Mouse (Mus musculus): ENCODE measurements around the gene Zfp1.

Zfp1 gene

DNA sequence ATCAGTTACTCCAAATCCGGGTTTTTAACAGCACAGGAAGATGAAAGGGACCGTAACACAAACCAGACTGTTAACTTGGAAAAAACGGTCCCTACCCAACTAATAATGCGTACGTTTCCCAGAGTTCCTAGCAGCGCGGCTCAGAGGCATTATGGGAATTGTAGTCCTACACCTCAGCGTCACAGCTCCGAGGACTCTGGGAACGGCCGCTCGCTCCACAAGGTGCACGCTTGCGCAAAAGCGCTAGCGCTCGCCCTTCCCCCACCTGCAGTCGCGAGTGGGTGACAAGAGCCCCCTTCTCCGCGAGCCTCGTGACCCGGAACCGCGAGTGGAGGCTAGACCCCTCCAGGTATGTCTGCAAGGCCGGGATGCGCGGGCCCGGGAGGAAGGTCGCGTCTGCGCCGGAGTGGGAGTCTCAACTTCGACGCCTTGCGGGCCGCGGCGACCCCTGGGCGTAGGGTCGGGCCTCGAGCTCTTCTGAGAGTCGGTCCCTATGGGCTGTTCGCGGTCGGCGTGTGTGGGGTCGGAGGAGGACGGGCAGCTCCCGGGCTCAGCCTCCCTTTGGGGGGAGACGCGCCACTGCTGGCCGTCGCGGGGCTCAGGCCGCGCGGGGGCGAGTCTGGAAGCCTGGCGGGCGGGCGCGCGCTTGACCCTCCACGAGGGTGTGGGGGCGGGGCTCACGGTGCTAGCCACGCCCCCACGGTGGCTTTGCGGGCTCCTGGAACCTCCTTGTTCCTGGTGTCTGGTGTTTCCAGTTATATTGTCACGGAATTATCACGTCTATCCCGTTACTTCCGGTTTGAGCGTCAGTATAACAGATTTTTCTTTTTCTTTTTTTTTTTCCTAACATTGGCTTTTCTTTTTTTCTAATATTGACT is at the start of gene Zfp1:
Gene Zfp1, plus strand, starts transcription at position 138 of the 878 bp plus-strand sequence.
- in situ Hi-C loops (cut with MboI, MseI): no loop called here

DNA sequence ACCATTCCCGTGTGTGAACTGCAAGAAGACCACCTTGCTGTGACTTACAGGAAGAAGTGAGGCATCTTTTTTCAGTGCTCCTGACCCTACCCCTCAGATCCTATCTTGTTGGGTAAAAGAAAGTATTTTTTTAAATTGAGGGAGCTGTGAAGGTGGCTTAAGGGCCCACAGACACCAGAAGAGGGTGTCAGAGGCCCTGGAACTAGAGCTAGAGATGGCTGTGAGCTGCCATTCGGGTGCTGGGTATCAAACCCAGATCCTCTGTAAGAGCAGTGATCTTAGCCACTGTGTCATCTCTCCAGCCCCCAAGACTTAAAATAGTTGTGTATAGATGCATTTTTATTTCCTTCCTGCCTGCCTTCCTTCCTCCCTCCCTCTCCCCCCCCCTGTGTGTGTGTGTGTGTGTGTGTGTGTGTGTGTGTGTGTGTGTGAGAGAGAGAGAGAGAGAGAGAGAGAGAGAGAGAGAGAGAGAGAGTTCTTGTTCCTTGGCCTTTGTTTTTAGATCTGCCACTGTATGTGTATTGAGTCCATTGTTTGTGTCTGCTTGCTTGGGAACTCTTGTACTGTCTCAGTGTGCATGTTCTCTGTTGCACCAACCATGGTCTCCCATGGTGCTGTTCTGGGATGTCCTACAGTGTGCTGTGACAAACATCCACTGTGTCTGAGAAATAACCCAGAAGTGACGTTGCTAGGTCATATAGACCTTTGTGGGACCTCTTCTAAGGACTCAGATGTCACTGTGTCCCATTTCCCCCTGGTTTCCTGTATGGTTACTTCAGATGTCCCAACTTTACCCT is 49.0 kb upstream of the Zfp1 start:
- in situ Hi-C loops (cut with MboI, MseI): loop anchor here (5.0 kb wide), 1 partner anchor 67 kb away; no protein-coding TSS in a partner anchor

DNA sequence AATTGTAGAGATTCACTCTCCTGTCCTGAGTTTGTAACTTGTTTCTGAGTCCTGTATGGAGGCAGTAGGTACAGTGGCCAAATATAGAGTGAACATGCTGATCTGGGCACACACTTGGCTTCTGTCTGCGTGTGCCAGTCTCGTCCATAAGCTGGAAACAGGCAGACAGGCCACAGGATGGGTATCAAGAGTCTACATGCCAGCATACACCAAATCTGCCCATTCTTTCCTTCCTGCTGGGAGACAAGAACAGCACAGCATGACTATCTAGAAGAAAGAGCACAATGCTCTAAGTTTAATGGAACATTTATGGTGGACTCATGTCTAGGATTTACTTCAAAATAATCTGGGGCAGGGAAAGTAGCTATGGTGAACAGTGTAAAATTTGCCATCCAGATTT is 48.2 kb upstream of the Zfp1 start:
- in situ Hi-C loops (cut with MboI, MseI): loop anchor here (5.0 kb wide), 1 partner anchor 68 kb away; no protein-coding TSS in a partner anchor

DNA sequence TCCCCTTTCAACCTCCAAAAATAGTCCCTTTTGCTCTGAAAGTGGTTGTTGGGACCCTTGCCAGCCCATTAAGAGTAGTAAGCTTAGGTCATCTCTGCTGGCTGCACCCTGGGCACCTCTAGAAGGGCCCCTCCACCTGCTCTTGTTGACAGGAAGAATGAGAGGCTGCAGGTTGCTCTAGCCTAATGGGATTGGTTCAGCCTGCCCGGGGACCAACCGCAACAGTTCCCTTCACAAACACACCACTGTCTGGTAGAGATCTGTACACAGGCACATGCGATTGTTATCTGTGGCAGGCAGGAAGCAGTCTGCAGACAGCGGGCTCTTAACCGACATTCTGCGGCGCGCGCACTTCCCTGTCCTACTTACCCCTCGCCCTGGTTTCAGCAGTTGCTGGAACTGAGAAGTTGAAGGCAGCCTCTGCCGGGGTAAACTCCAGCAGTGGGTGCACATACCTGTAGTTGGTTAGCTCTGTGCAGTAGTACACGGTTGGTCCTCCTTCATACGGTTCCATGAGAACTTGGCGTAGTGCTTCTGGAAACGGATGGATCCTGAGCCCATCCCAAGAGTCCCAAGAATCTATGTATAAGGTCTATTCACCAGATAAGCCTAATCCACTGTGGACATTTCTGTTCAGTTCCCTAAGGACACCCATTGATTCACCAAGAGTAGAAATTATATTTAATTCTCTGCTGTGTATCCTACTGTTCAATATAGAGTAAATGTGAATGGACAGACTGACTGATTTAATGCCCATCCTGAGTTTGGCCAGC is 47.3 kb upstream of the Zfp1 start:
- in situ Hi-C loops (cut with MboI, MseI): no loop called here

DNA sequence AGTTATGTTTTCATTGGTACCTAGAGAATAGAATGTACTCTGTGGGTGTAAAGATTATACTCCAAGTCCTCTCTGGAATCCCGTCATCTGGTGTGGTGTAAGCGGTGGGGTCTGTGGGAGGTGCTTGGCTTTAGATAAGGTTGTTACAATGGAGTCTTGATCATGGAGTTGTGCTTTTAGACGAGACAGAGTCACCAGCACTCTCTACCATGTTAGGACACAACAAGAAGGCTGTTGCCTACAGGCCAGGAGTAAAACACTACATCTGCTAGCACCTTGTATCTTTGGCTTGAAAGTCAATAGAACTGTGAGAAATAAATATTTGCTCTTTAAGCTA is 46.7 kb upstream of the Zfp1 start:
- in situ Hi-C loops (cut with MboI, MseI): no loop called here

DNA sequence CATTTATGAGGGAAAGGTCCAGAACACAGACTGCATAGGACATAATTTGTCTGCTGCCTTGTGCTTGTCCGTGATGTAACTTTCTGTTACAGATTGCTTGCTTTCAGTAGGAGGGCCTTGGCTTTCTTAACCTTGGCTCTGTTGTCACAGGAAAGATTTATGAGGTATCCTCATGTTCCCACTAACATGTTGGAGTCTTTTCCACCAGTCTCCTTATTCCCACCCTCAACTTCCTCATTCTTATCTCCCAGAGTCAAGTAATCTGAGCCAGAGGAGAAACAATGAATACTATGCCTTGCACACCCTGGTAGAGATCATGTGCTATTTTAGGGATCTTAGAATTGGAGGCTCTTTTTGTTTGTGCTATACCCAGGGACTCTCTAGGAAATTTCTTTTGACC is 45.9 kb upstream of the Zfp1 start:
- in situ Hi-C loops (cut with MboI, MseI): no loop called here

DNA sequence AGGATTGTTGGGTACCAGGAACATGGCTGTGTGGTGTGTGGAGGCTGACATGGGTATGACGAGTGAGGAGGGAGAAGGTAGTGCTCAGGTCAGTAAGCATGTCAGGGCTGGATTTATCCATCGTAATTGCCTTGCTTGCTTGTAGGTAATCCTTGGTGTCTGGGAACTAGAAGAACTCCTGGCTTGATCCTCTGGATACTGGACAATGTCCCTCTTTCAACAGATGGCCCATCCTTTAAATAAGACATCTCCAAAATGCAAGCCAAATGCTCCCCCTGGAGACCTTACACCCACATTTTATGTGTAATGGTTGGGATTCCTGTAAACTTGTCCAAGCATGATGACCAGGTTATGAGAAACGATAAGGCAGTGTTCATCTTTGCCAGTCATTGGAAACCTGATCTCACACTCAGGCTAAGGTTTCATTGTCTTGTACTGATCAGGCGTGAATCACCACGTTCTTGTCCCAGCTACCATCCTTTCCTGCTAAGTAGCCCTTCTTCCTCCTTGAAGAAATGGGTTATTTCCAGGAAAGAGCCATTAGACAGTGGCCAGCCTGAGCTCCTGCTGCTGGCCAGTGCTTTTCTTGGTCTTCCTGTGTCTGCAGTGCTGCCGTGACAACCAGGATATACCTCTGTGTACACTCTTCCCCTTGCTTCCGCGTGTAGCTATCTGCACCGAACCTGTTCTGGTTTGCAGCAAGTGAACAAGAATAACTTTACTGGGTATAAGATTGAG is 43.3 kb upstream of the Zfp1 start:
- in situ Hi-C loops (cut with MboI, MseI): no loop called here

DNA sequence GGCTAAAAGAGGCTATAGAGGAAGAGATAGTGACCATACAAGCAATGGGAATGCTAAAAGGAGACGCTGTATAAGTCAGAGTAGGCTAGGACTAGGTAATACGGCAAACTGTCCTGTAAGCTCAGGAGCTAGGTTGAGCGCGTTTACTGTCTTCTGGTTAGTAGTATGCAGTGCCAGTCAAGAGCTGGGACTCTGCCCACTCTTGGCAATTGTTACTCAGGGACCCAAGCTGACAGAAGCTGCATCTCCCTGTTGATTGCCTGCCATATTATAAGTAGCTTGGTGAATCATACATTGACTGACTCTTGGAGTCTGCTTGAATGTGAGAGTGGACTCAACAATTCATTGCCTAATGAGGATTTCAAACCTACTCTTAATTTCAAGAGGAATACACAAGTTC is 41.2 kb upstream of the Zfp1 start:
- in situ Hi-C loops (cut with MboI, MseI): no loop called here

DNA sequence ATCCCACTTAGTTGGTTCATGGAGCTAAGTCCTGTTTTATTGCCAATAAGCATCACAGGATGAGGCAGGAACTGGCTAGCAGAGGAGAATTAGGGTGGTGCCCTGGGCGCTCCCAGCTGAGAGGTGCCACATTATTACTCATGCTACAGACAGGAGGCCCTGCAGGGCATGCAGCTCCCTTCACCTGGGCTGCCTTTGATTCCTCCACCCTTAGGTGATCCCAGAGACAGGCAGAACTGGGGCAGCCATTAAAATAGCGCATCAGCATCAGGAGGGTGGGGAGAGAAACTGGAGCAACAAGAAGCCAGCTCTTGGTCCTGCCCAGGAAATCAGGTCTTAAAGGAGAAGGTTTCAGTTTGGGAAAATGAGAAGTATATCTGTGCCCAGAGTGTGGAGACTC is 38.2 kb upstream of the Zfp1 start:
- in situ Hi-C loops (cut with MboI, MseI): no loop called here

DNA sequence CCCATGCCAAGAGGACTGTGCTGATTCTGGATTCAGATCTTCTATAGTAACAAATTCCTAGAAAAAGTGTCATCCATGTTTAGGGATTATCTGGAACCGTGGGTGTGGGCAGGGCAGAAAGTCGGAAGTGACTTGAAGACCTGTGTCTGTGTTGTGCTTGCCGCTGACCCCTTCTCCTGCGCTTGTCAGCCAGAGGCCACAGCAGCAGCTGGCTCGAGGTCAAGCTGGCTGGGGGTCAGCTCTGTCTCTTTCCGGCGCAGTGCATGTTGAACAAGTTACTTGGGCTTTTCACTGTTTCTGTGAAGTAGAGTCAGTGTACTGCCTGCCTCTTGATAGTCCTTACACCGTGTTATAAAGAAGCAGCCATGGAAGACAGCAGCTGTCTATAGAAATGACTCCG is 36.2 kb upstream of the Zfp1 start:
- in situ Hi-C loops (cut with MboI, MseI): no loop called here

DNA sequence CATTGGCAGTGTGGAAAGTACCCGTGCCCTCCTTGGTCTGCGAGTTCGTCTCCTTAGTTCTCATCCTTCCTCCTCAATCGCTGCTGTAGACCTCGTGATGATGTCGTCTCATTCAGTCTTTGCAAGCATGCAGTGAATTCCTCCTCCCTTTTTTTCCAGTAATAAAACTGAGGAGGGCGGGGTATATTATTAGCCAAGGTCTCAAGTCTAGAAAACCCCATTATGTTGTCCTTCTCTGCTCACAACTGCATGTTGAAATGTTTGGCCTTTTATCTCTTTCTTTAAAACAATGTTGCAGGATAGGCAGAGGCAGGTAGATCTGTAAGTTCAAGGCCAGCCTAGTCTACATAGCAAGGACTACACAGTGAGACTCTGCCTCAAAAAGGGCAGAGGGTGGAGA is 35.8 kb upstream of the Zfp1 start:
- in situ Hi-C loops (cut with MboI, MseI): no loop called here

DNA sequence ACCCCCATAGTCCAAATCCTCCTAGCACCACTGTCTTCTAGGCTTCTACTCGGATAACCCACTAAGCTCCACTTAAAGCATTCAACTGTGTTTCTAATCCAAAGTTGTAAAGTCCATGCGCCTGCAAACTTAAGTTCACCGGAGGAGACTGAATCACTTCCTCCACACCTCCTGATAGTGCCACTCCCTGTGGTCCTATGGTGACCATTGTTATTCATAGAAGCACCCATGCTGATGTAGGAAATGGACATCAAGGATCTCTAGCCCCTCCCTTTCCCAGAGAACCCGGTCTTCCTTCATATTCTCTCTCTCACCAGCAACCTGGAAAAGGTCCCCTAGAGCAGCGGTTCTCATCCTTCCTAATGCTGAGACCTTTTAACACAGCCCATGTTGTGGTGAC is 30.0 kb upstream of the Zfp1 start:
- in situ Hi-C loops (cut with MboI, MseI): no loop called here

DNA sequence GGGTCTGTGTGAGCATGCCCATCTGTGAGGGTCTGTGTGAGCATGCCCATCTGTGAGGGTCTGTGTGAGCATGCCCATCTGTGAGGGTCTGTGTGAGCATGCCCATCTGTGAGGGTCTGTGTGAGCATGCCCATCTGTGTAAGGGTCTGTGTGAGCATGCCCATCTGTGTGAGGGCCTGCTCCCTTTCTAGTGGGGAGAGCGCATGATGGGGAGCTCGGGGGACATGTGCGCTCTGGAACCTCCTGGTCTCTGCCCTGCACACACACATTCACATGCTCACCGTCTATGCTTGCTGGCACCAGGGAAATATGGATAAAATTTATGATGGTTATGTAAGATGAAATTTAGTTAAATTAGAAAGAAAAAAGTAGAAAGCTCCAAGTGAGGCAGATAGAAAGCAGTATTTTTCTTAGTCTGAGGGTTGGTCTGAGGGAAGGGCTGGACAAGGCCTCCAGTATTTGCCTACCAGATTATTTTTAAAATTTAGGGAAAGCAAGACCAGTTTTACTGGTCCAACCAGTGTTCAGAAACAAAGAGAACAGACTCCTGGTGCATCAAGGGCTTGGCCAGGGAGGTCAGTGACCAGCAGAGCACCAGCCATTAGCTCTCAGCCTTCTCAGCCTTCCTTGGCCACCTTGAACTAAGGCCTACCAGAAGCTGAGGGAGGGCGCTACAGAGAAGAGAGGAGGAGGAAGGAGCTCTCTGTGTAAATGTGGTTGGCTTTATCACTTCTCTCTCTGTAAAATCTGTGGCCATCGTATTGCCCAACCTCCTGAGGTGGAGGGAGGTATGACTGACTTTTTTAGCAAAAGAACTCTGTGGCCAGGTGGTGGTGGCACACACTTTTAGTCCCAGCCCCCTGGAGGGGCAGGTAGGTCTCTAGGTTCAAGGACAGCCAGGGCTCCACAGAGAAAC is 28.2 kb upstream of the Zfp1 start:
- in situ Hi-C loops (cut with MboI, MseI): no loop called here

DNA sequence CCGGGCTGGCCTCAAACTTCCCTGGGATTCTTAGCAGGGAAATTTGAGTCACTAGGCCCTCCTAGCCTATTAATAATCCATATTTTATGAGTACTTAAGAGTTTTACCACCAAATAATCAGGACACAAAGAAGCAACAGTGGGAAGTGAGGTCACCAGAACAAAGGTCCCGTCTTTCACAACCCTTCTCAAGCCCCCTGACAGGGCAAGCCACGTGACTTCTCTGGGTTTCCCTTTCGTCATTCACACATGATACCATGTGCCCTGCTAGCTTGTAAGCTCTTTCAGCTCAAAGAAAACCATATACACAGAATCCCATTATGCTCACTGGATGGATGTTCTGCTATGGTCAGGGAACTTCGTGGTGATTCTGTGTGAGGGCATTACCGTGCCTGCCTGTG is 25.4 kb upstream of the Zfp1 start:
- in situ Hi-C loops (cut with MboI, MseI): no loop called here

DNA sequence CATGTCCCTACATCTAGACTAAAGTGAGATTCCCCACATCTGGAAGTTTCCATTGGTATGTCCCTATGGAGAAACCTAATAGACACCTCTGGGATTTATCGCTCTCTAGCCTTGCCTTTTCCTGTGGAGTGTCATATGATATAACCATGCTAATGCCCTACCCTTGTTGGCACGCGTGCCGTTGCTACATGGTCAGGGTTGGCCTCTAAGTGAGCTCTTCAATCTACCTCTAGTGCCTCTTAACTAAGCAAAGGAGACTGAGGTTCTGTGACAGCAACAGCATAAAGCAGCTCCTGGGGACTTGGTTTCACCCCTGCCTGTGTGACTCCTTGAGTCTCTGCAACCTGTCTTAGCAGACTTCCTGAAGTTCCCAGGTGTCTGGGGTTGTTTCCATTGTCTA is 24.9 kb upstream of the Zfp1 start:
- in situ Hi-C loops (cut with MboI, MseI): no loop called here

DNA sequence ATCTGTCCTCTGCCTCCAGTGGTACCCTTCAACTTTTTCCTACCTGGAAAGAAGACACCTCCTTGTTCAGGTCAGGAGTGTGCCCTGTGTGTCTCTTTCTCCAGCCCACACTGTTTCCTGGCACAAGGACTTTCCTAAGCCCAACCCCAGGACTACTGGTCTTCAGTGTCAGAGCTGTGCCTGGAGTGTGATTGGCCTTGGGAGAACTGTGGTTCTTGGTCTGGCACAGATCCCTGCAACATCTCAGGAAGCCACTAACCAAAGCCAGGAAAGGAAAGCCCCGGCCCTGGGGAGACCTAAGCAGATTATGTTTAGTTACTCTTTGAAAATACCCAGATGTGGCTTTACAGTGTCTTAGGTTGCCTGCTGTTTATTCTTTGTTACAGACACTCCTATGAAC is 23.3 kb upstream of the Zfp1 start:
- in situ Hi-C loops (cut with MboI, MseI): no loop called here

DNA sequence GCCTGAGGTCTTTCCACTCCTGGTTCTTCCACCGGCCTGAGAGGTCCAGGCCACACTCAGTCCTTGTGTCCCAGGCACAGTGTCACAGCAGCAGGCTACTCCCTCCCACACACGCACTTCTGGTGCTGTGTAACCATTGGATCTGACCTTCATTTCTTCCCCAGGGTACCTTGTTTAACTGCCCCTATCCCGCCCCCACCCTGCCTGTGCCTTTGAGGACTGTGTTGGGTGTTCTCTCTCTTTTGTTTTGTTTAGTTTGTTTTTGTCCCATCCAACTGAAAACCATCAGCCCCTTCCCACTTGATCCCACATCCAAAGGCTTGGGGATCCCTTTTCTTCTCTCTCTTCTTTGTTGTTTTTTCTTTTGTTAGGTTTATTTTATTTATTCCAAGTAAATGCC is 21.1 kb upstream of the Zfp1 start:
- in situ Hi-C loops (cut with MboI, MseI): no loop called here

DNA sequence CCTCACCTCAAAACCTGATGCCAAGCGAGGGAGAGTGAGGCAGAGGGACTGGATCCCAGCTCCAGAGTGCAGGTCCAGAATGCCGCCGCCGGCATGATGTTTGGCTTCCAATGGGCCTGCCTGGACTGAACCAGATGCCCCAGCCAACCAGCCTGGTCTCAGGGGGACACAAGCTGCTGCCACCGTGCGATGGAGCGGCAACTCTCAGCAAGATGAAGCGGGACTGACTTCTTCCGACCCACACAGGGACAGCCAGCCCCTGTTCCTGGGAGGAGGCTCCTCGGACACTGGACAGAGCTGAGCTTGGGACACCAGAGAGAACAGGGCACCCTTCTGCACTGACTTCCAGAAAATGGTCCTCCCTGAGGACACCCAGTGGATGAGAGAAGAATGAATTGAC is 20.6 kb upstream of the Zfp1 start:
- in situ Hi-C loops (cut with MboI, MseI): no loop called here

DNA sequence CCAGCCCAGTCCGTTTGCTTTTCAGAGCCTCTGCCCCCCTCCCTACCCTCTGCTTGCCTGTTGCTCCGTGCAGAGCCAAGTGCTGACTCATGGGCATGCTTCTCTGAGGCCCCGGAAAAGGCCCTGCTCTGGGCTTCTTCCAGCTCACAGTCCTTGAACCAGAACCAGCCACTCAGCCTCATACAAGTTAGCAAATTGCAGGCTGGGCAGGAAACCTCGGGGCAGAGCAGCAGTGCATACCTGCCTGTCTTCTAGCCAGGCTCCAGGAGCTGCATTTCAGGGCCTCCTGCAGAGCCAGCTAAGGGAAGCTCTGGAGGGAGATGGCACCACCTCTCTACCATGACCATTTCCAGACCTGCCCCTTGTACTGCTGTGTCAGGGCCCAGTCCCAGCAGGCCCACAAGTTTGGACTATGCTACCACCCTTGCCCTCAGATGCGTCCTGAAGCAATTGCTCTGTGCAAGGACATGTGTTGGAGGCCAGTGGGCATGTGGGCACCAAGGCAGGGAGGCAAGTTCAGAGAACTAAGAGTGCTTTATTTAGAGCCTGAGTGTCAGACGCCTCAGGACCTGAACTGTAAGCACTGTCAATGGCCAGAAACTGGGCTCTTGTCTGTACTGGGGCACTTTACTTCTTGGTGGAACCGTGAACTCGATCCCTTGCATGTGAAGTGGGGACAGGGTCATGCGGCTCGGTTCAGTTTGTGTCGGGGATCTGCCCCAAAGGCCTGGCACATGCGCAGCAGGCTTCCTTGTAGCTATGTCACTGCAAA is 18.9 kb upstream of the Zfp1 start:
- in situ Hi-C loops (cut with MboI, MseI): no loop called here

DNA sequence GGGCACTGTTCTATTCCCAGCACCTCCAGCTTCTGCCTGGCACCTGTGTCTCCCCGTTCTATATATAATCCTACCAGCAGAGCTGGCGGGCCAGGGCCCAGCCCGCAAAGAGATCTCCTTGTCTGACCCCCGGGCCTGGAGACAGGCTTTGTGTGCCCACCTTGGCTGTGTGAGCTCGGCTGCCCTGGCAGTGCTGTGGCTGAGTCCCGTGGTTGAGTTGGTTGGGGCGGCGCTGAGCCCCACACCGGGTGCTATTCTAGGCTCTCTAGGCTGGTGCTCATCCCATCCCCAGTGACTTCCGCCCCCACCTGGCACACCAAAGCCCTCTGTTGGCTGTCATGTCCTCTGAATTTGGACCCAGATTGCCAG is 18.4 kb upstream of the Zfp1 start:
- in situ Hi-C loops (cut with MboI, MseI): loop anchor here (5.0 kb wide), 1 partner anchor 93 kb away; no protein-coding TSS in a partner anchor
